Mouse (Mus musculus) lung, postnatal 14 days (tissue): ENCODE measurements at regions not wholly inside any gene's neighbourhood (a gene's known extent, or its start where the extent isn't known, plus 50 kb on each side); places are given as distances from the start of the nearest gene placed in this dataset.

Source experiments
- DNase-seq: peaks from one replicate; pipeline ENCODE4 v3.0.0; 2021

DNA sequence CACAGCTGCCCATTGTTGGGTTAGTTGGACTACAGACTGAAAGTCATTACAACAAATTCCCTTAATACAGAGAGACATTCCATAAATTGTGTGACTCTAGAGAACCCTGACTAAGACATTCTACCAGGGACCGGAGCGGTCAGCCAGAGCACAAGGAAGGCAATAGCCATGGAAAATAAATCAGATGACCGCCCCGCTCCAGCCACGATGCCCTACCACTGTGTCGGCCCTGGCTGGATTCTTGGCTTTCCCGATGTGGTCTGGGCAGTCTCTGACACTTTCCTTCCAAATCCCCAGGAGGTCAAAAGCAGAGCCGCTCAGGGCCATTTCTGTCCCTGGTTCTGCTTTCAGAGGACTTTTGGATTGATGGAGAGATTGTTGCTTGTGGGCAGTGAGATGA, 57.8 kb downstream of the Lsm3 start:
- DNase-seq, result no peak

DNA sequence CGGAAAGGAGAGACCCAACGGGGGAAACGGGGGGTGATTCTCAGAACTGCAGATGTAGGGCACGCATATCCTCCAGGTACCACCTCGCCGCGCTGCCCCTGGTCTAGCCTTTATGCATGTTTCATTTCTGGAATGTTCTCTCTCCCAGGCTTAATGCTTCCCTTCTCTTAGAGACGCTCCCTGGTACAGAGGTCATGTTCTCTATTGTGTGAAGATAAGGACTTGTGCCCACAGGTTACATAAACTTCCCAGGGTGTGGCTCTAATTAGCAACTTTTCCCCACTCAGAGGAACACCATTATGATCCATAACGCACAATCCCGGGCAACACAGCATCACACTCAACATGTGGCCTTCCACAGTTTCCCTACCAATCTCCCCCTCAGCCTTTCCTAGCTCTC, 58.7 kb downstream of the Lsm3 start:
- no peak for DNase-seq

DNA sequence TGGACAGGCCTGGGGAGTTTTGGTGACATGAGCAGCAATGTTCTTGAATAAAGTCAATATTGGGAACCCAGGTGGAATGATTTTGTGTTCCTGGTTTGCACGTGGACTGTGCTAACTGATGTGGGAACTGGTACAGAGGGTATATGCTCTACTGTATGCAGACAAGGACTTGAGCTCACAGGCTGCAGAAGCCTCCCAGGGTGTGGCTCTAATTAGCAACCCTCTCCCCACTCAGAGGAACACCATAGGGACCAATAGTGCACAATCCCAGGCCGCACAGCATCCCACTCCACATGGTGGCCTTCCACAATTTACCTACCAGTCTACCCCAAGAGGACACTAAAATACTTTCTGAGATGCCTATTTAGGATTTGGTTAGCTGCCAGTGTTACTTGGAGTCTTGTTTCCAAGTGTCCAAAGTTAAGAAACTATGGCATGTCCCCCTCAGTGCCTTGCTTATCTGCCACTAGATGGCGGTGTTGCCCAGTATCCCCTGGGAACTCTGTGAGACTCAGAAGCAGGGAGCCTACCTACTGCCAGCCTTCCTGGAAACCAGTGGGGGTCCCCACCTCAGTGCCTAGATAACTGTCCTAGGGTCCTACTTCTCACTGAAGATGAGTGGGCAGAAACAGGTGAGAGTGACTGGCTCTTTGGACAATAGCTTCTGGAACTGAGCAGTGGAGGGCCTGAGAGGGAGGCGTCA, 60.1 kb downstream of the Lsm3 start:
- peak; percentile 86 for DNase-seq

DNA sequence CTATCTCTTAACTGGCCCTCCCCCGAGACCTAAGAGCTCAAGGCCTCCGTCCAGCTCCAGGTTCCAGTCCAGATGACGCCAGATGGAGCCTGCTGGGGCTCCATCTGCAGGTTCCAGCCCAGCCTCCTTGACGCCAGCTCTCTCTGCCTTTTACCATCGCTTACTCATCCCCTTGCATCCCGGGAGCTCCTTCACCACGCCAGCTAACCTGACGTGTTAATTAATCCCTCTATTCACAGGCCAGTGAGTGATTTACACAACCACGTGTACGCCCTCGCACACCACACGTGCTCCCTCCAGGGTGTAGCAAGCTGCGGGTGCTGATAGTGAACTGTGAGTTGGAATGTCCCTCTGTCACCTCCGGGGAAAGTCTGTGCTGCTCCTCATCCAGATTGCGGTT, 61.2 kb downstream of the Lsm3 start:
- no peak for DNase-seq

DNA sequence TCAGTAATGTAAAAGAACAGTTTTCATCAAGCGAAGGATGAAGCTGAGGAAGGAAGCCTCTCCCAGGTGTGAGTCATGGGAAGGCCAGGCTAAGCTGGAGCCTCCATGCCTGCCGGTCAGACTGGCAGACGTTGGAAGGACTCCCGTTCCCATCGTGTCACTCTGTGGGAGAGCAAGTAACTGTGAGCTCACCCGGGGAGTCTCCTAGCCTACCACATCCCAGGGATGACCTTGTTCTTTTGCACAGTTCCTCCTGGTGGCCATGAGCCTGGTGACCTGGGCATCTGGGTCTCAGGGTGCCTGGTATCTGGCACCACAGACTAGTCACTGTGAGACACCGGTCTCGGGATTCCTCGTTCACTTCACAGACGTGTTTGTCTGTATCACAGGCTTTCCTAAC, 63.9 kb downstream of the Lsm3 start:
- DNase-seq, result no peak

DNA sequence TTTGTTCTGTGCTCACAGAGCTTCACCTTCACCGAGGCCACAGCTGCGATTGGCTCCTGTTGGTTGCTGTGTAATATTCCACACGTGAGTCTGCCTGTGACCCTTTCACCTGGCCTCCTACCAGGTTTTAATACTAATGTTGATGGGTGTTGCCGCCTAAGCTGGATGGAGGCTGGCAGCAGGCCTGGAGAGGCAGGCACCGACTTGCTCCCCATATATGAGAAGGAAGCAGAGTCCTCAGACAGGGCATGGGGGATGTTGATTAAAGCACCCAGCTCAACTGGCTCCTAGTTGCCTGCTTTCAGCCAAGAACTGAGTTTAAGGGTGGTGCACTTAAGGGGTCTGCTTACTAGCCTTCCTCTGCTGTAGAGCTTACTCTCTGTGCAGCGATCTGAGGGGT, 64.9 kb downstream of the Lsm3 start:
- DNase-seq, result no peak

DNA sequence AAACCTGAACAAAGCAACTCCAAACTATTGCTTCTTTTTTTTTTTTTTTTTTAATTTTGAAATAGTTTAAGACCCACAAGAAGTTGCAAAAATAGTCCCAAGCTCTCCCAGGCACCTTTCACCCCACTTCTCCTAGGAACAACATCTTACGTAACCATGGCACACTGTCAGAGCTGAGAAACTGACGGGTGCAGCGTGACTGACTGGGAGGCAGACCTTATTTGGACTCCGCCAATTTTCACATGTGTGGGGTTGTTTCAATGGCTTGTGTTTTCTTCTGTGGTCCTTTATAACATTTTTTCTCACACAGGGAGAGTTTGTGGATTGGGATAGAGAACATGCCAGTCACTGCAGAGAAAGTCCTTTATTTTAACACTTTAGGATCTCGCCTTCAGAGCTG, 66.6 kb downstream of the Lsm3 start:
- DNase-seq, result peak; percentile 74

DNA sequence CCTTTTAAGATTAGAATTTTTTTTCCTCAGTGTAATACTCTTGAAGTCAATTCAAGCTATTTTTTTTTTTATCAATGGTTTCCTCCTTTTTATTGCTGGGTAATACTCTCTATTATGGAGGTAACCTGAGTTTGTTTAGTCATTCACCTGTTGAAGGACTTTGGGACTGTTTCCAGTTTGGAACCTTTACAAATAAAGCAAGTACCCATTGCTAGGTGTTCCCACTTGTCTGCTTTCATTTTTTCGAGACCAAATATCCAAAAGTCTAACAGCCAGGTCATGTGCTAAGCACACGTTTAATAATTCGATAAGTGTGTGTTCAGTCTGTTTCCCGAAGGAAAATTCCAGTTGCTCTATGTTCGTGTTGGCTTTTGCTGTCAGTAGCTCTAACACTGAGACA, 67.6 kb downstream of the Lsm3 start:
- DNase-seq, result no peak

DNA sequence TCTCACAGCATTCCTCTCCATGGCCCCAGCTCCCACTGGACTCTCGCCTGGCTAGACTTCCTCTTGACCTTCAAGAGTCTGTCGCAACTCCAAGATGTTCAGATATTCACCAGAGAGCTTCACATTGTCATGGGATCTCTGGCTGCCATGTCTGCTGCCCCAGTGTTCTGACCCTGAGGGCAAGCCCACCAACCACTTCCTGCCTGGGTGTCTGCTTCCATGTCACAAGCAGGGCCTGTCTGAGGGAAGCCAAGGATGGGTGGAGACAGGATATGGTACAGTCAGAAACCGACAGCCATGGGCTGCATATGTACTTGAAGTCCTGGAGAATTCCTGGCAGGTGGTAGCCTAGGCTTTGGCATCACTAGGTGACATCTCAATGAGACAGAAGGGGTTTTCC, 69.8 kb downstream of the Lsm3 start:
- DNase-seq, result peak; percentile 44

DNA sequence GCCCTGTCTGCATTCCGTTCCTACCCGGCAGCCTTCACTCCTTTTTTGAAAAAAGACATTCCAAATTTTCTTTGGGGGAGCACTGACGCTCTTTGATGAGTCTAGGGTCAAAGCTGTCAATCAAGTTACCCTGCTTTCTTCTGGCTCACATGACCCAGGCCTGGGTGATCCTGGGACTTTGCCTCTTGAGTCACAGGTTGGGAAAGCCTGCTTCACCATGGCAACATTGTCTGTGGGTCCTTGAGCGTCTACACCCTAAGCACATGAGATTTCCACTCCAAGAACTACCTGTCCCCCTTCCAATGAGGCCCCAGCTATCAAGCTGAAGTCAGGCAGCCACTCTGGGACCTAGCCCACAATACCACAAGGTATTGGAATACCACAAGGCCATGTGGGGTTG, 73.5 kb downstream of the Lsm3 start:
- no peak for DNase-seq

DNA sequence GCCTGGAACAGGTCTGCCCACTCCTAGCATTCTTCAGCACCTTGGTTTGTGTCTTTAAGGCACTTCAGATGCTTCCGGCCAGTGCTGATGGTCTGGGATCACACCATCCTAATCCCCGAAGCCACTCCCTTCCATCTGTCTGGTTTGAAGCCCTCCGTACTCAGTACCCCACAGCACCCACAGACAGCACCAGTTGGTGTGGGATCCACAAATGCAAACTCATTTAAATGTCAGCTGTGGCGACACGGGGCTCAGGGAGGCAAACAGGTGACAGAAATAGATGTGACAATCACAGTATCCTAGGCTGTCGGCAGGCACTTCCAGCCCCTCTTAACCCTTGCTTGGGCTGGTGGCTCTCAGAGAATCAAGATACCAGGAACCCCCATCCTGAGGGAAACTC, 74.7 kb downstream of the Lsm3 start:
- DNase-seq, result no peak

DNA sequence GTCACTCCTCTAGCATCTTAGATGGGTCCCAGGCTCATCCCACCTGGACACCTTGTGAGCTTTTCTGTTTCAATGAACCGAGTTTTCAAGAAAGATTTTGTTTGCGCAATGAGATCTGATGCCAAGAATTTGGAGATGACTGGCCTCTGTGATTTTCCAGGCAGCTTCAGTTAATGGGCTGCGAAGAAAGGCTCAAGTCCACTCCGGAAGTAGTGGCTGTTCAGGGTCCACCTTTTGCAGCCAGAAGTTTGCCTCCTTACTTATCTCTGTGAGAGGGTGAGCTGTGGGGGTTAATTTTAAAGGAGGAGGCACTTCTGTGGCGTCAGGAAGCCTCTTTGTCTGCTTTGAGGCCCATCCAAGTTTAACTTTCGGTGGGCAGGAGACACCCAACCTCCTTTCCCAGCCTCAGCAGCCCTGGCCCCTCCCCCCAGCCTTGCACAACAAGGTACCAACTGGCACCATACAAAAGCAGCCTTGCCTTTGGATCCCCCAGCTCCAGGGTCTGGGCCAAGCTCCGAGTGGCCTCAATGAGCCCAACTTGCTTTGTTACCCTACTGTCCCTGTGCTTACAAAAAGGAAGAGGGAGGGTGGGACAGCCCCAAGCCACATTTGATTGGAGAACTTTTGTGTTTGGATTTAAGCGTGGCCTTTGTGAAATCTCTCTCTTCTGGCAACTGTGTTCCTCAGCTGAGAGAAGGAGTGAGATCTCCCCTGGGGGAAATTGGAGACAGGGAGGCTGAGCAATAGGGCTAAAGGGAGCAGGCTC, 75.3 kb downstream of the Lsm3 start:
- DNase-seq, result peak; percentile 64

DNA sequence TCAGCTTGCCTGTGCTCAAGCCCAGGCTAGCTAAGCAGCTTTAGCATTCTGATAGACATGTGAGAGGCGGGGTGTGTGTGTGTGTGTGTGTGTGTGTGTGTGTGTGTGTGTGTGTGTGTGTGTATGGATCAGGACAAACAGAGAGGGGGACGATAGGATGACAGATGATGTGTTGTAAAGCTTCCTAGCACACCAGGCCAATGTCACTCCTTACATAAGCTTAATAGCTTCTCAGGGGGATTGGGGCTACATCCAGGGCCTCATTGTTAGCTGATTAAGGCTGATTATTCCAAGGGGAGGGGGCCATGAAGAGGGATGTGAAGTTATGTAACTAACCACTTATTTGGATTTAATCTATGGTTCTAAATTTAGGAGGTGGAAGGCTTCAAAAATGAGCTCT, 76.9 kb downstream of the Lsm3 start:
- no peak for DNase-seq

DNA sequence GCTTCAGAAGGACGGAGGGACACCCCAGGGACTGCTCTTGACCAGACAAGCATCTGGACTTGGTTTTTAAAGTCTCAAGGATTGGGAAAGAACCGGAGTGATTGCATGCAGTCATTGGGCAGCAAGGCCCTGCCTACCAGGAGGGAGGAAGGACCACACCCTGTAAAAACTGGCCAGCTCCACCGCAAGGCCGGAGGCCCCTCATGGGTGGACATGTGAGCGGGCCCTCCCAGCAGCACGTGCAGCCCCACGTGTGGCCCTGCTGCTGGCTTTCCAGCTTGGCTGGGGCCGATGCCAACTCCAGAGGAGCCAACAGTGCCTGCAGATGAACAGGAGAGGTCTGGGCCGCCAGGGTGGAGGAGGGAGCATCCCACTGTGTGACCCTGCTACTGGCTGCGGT, 83.2 kb downstream of the Lsm3 start:
- peak; percentile 86 for DNase-seq

DNA sequence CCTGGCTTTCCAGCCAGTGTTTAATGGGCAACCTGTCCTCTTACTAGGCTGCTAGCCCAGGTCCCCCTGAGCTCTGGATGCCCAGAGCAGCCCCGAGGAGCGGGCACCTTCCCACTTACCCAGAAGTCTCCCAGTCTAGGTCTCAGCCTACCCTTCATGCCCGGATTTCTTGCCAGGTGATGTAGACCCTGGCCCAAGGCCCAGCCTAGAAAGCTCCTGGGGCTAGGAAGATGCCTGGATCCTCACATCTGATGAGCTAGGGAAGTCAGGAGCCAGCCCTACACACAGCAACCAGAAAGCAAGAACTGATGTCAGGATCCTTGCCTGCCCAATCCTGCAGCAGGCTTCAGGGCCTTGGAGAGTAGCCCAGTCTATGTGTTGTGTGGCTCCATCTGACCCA, 83.7 kb upstream of the Slc6a6 start:
- DNase-seq, result no peak

DNA sequence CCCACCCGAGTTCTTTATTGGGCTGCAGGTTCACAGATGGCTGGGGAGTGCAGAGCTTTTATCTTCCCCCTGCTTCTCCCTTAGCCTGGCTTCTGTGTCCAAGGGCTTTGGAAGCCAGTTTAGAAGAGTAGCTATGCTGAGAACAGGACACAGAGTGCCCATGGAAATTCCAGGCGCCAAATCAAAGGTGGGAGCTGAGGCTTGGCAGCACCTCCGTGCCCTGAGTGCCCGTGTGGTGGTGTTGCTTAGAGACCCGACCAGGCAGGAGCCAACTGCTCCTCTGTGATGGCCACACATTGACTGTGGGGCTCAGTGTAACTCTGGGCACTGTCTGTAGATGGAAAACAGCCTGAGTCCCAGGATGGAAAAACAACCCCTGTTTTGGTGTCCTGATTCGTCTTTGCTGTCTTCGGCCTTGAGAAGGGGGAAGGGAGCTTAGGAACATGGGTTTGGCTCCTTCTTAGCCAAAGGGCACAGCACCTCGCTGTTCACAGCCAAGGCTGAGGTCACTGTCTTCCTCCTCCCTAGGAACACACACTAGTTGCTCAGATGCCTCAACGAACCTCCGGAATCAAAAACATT, 77.1 kb upstream of the Slc6a6 start:
- no peak for DNase-seq

DNA sequence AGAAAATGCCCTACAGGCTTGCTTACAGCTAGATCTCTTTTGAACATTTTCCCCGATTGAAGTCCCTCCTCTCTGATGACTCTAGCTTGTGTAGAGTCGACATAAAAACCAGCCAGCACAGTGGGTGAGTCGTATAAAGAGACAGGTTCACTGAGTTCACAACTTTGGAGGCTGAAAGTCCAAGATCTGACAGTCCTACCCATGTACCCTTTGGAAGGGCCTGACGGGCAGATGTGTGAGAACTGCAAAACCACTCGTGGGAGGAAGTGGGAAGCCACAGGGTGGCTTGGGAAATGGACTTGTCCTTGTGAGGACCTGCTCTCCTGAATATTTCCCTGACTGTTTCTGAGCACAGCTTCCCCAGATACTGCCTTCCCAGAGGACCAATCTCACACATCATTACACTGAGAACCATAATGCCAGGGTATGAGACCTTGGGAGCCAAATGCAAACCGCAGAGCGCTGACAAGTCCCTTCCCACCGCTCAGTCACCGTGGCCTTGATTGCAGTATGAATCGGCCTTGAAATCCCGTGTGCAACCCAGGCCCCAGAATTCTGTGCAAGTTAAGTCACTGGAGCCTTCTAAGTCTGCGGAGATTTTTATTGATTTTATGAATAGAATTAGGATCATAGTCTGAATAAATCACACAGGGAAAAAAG, 76.1 kb upstream of the Slc6a6 start:
- no peak for DNase-seq

DNA sequence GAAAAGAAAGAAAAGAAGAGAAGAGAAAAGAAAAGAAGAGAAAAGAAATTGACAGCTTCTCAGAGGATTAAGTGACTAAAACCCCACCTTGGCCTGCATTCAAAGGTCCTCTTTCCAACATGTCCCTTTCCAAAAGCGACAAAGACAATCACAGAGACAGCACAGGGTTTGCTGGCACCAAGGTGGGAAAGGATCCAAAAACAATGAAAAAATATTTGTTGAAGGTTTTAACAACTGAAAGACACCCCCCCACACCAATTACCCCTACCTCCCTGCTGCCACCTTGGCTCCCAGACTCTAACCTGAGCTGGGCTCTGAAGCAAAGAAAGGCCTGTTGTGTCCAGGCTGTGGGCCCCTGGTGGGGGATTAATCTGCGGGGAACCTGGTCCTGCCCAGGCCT, 74.2 kb upstream of the Slc6a6 start:
- no peak for DNase-seq

DNA sequence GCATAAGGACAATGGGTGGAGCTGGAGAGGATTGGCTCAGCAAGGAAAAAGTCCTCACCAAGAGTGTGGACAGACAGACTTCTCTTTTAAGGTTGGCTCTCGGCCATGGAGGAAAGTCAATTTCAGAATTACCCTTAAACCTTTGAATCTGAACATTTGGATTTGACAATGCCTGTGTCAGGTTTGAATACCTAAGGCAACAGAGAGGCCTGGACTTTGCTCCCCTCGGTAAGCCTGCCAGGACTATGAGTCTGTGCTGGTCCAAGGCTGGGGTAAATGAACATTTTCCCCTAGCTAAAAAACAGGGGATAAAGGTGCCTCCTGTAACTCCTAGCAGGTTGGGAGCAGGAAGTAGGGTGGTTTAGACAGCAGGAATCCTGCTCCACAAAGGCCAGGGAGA, 68.8 kb upstream of the Slc6a6 start:
- no peak for DNase-seq

DNA sequence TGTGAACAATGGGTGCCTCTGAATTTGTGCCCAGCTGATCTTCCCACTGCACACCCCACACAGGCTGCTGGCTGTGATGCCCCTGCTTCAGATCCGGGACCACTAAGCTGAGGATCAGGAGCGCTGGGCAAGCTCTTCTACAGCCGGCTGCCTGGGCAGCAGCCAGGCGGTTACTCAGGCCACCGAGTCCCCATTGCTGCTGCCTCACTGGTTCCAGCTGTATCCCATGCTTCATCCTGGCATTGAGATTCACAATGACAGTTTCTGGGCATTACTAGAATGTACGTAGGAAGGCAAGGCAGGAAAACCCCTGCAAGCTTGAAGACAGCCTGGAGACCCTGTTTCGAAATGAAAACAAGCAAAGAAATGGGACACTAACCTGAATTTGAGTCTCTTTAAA, 67.3 kb upstream of the Slc6a6 start:
- peak; percentile 33 for DNase-seq

DNA sequence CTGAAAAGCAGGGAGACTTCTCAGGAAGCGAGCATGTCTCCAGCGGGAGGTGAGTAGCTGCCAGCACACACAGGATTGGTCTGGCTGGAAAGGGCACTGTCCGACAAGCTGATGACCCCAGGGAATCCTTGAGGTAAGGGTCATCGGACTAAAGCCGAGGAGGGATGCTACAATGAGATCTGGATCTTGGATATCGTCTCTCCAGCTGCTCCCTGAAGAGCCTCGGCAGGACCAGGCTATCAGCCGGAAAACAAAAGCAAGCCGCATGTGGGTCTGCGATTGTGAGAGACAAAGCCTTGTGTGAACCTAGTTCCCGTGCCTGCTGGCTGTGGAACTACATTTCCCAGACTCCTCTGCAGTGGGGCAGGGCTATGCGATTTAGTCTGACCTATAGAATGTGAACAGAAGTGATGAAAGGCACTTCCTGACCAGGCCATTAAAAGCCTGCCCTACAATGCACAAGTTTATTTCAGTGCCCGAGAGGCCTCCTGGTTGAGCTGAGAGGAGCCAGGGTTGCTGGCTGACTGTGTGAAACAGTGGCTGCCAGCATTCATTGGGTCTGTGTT, 66.7 kb upstream of the Slc6a6 start:
- DNase-seq, result peak; percentile 52

DNA sequence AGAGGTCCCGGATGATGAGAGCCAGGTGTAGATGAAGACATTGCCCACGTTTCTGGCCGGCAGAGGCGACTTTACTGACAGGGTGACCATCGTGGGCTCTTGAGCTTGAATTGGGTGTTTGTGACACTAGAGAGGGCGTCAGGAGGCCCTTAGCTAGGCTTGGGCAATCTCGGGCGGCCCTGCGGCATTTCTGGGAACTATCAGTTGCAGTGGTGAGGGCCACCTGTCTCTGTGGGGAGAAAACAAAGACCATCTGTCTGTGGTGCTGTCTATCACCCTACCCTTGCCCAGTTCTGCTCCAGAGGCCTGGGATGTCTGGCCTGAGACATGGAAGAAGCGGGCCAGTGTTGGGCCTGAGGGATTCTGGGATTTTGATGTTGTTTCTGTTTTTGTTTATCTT, 66.2 kb upstream of the Slc6a6 start:
- peak; percentile 20 for DNase-seq

DNA sequence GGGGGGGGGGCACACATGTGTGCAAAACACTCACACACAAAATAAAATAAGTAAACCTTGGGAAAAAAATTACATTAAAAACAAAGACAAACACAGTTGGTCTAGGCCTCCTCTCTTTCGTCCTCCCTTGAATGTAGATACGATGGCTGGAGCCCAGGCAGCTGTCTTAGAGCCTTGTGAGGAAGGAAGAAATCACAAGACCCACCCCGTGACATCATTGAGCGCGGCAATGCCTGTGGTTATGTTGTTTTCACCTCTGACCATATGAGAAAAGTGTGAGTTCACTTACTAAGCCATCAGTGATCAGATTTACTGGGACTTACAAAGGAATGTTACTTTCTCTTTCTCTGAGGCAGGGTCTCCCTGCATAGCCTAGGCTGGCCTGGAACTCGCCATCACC, 64.8 kb upstream of the Slc6a6 start:
- no peak for DNase-seq
